Mouse (Mus musculus): ENCODE data around the gene Tbc1d24.

DNA sequence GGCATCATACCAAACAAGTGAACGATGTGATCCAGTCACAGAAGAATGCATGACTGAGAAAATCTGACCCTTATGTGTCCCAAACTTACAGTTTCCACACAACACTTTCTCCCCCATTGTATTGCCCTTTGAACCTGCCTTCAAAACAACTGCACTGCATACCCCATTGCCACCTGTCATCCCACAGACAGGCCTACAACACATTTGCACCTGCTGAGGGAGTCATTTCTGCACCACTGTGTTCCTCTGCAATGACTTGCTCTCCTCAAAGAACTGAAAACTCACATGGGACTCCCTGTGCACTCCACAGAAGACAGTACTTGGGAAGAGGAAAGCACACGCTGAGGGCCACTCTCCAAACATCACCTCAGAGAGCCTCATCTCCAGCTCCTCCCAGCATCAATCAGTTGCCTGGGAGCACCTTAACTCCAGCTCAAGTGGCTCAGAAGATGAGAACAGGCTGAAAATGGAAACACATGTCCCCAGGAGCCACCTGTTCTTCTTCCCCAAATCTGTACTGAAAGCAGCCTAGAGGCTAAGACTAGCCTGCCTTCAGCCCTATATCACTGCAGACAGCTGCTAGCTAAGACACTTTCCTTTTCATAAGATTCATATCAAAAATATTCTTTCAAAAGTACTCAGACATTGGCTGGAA lies 68.0 kb downstream of the Tbc1d24 start:
- TF ChIP-seq EP300 (IDR thresholded peaks at IDR 0.05; ENCODE audit: low read depth) (no peak), CTCF (IDR thresholded peaks at IDR 0.05; ENCODE audit: low read depth) (no peak)

Measured in liver, embryonic 14.5 days (tissue).